Mouse (Mus musculus) hindbrain, embryonic 11.5 days (tissue): Measurements from ENCODE around the gene Bcat2. TPM values are rescaled to one million over a fixed set of nuclear protein-coding genes. Genes with fewer than 3 reads are reported as not detected.

Source experiments
- ATAC-seq: fragments of 200-750 bp; cut with Nextera tagmentation; 2 replicates; pipeline ENCODE4 v1.8.0; 2017; ENCODE audit warnings: mild to moderate bottlenecking, moderate TSS enrichment, moderate library complexity; ENCODE audit not compliant: low FRiP score
- DNase-seq: peaks from one replicate; pipeline ENCODE4 v3.0.0-alpha.2; 2015; ENCODE audit warnings: low spot score
- H3K27ac ChIP-seq: fragments of 300-500 bp; sonication (generic); 2 replicates; pipeline ENCODE4 v1.5.1; 2014; ENCODE audit warnings: mild to moderate bottlenecking, low read depth, low read length
- H3K27me3 ChIP-seq: fragments of 300-500 bp; sonication (generic); 2 replicates; pipeline ENCODE4 v1.6.1; 2014; ENCODE audit warnings: mild to moderate bottlenecking, low read length, moderate library complexity, mixed read lengths; ENCODE audit not compliant: control insufficient read depth, insufficient read depth
- H3K36me3 ChIP-seq: fragments of 300-500 bp; sonication (generic); 2 replicates; pipeline ENCODE4 v1.6.1; 2014; ENCODE audit warnings: mild to moderate bottlenecking, low read length, moderate library complexity, mixed read lengths; ENCODE audit not compliant: control insufficient read depth, insufficient read depth
- H3K4me1 ChIP-seq: fragments of 300-500 bp; sonication (generic); replicated peaks from 2 replicates; pipeline ENCODE4 v1.6.1; 2014; ENCODE audit warnings: low read length, mixed read lengths; ENCODE audit not compliant: control insufficient read depth, insufficient read depth
- H3K4me2 ChIP-seq: fragments of 300-500 bp; sonication (generic); replicated peaks from 2 replicates; pipeline ENCODE4 v1.6.1; 2014; ENCODE audit warnings: mild to moderate bottlenecking, low read depth, low read length
- H3K4me3 ChIP-seq: fragments of 300-500 bp; sonication (generic); 2 replicates; pipeline ENCODE4 v1.5.1; 2014; ENCODE audit warnings: low read depth, low read length
- H3K9ac ChIP-seq: fragments of 300-500 bp; sonication (generic); 2 replicates; pipeline ENCODE4 v1.6.1; 2014; ENCODE audit warnings: low read depth, low read length
- H3K9me3 ChIP-seq: fragments of 300-500 bp; sonication (generic); 2 replicates; pipeline ENCODE4 v1.6.1; 2016; ENCODE audit warnings: low read length; ENCODE audit not compliant: control insufficient read depth
- WGBS: fragments of 180-500 bp; shearing (Covaris S2); extraction: QIAGEN DNeasy Blood & Tissue Kit; methylation state at CpG from one replicate; pipeline ENCODE4 v1.1.7; 2014; 5-methylcytosine and 5-hydroxymethylcytosine counted together
- polyA plus RNA-seq: library from polyadenylated mRNA; unstranded; fragments of >200 nt; fragmentation: Nextera tagmentation; extraction: Ambion mirVana; gene quantifications from 2 replicates; pipeline ENCODE4 v1.2.1, GENCODE M21; 2014

Bcat2 gene
- polyA plus RNA-seq, 1 experiment from 2014 or later, result 31.4 TPM

GRCm38 (mm10) chr7:45567780-45568516, 2.0 kb upstream of the Bcat2 start:
- Histone ChIP-seq H3K4me2 (peak overlapping the region; percentile 65), H3K36me3 (no peaks in the 10 kb centered on the region), H3K9ac (peak overlapping the region; percentile 29; the same call in 1 of the 2 replicates), H3K4me3 (peak overlapping the region; percentile 37), H3K27me3 (no peaks in the 10 kb centered on the region), H3K9me3 (no peaks in the 10 kb centered on the region), H3K4me1 (no peaks in the 10 kb centered on the region), H3K27ac (no peak overlapping the region)
- ATAC-seq (peak; percentile 91), DNase-seq (peak; percentile 87)
- WGBS, result under 1% methylated on average over 24 of the region's 24 CpGs

- no peak for ATAC-seq
- whole genome bisulfite sequencing, result 80% methylated on average over 10 of the region's 10 CpGs
- no peaks in the 10 kb centered on the region for H3K36me3 ChIP-seq
Observed at GRCm38 (mm10) chr7:45568601-45569473, 1.1 kb upstream of the Bcat2 start.

DNA sequence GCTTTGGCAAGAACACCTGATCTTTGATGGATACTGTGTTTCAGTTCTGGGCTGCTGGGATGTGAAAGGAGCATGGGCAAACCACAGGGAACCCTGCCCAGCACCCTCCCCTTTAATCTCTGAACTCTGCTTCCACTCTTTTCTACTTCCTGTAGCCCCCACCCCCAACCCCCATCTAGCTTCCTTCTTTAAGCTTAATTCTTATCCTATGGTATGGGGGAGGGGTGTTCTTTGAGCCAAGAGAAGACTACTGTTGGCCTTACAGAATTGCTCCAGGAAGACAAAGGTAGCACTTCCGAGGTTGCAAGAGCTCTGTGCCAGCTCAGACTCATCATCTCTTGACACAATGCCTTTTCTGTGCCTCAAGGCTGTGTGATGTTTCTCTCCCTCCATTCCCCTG, 2.0 kb downstream of the Bcat2 start:
- H3K4me2 ChIP-seq, result no peak overlapping the region
- no peak overlapping the region for H3K27ac ChIP-seq
- no peaks in the 10 kb centered on the region for H3K27me3 ChIP-seq
- no peak overlapping the region for H3K4me3 ChIP-seq
- no peak overlapping the region for H3K9ac ChIP-seq
- no peaks in the 10 kb centered on the region for H3K4me1 ChIP-seq
- H3K36me3 ChIP-seq, result no peaks in the 10 kb centered on the region
- 90% methylated on average over 1 of the region's 1 CpGs for WGBS
- no peaks in the 10 kb centered on the region for H3K9me3 ChIP-seq
- ATAC-seq (no peak), DNase-seq (no peak)

More at GRCm38 (mm10) chr7:45568601-45569473, 1.1 kb upstream of the Bcat2 start:
- no peaks in the 10 kb centered on the region for H3K4me1 ChIP-seq
- no peaks in the 10 kb centered on the region for H3K9me3 ChIP-seq
- no peak for DNase-seq
- H3K27me3 ChIP-seq, result no peaks in the 10 kb centered on the region
- H3K9ac ChIP-seq, result peak overlapping the region; percentile 29; the same call in 1 of the 2 replicates
- H3K4me3 ChIP-seq, result peak overlapping the region; percentile 37; the same call in 1 of the 2 replicates
- H3K27ac ChIP-seq, result no peak overlapping the region
- peak overlapping the region; percentile 65 for H3K4me2 ChIP-seq

- Histone ChIP-seq H3K9ac (no peak overlapping the region), H3K4me3 (no peak overlapping the region), H3K4me1 (no peaks in the 10 kb centered on the region), H3K36me3 (no peaks in the 10 kb centered on the region), H3K9me3 (no peaks in the 10 kb centered on the region), H3K4me2 (no peak overlapping the region), H3K27me3 (no peaks in the 10 kb centered on the region), H3K27ac (no peak overlapping the region)
- 82% methylated on average over 8 of the region's 8 CpGs for whole genome bisulfite sequencing
- no peak for ATAC-seq
- DNase-seq, result no peak
Observed at GRCm38 (mm10) chr7:45573954-45574353, 4.0 kb downstream of the Bcat2 start.

- Histone ChIP-seq H3K4me3 (no peak overlapping the region), H3K27me3 (no peaks in the 10 kb centered on the region), H3K4me1 (no peaks in the 10 kb centered on the region), H3K36me3 (no peaks in the 10 kb centered on the region), H3K4me2 (no peak overlapping the region), H3K9me3 (no peaks in the 10 kb centered on the region), H3K27ac (no peak overlapping the region), H3K9ac (no peak overlapping the region)
- no peak for DNase-seq
- ATAC-seq, result no peak
- WGBS, result 86% methylated on average over 15 of the region's 15 CpGs
Observed at GRCm38 (mm10) chr7:45574472-45575379, 4.8 kb downstream of the Bcat2 start.

- Histone ChIP-seq H3K4me2 (no peak overlapping the region), H3K9ac (no peak overlapping the region), H3K27ac (no peak overlapping the region), H3K9me3 (no peaks in the 10 kb centered on the region), H3K4me3 (no peak overlapping the region), H3K36me3 (no peaks in the 10 kb centered on the region), H3K27me3 (no peaks in the 10 kb centered on the region), H3K4me1 (no peaks in the 10 kb centered on the region)
- ATAC-seq (no peak), DNase-seq (no peak)
- WGBS, result 88% methylated on average over 6 of the region's 6 CpGs
Observed at GRCm38 (mm10) chr7:45585923-45586322, 16.0 kb downstream of the Bcat2 start.

- H3K27me3 ChIP-seq, result no peaks in the 10 kb centered on the region
- H3K4me3 ChIP-seq, result no peak overlapping the region
- no peaks in the 10 kb centered on the region for H3K36me3 ChIP-seq
- no peak overlapping the region for H3K9ac ChIP-seq
- no peak overlapping the region for H3K27ac ChIP-seq
- H3K4me2 ChIP-seq, result no peak overlapping the region
- no peaks in the 10 kb centered on the region for H3K9me3 ChIP-seq
- 94% methylated on average over 23 of the region's 23 CpGs for WGBS
- ATAC-seq, result no peak
- H3K4me1 ChIP-seq, result no peaks in the 10 kb centered on the region
- DNase-seq, result no peak
Observed at GRCm38 (mm10) chr7:45587631-45588592, 18.0 kb downstream of the Bcat2 start.
